Mouse (Mus musculus): ENCODE results near the gene Fam166a. TPM values are rescaled to one million over a fixed set of nuclear protein-coding genes. Genes with fewer than 3 reads are reported as not detected.

The Fam166a gene
- total RNA-seq (2021): not detected
- long read RNA-seq, partial matches to known transcripts: 0 of 1 reads
- long read RNA-seq, other reads (novel, unspliced or antisense): 1 of 1 reads

- no peak for DNase-seq (ENCODE audit: low spot score in 2 of 2)
These were observed at the start of gene Fam166a for GRCm38 (mm10) chr2:25218445-25218844. Gene Fam166a (plus strand): TSS chr2:25218745.

GRCm38 (mm10) chr2:25169778-25170177 is 48.8 kb upstream of the Fam166a start:
- DNase-seq (ENCODE audit: low spot score in 2 of 2): no peak

GRCm38 (mm10) chr2:25170326-25171100 is 48.0 kb upstream of the Fam166a start:
- DNase-seq (ENCODE audit: low spot score in 2 of 2): peak in 1 of 2 experiments; percentile 5

- peak in 1 of 2 experiments; percentile 5 for DNase-seq (ENCODE audit: low spot score in 2 of 2)
These were observed 47.3 kb upstream of the Fam166a start for GRCm38 (mm10) chr2:25171101-25171768.

- peak; percentile 31 to 44 for DNase-seq (ENCODE audit: low spot score in 2 of 2)
These were observed 46.8 kb upstream of the Fam166a start for GRCm38 (mm10) chr2:25171769-25172153.

GRCm38 (mm10) chr2:25172629-25173028 is 45.9 kb upstream of the Fam166a start:
- peak in 1 of 2 experiments; percentile 9 for DNase-seq (ENCODE audit: low spot score in 2 of 2)

- no peak for DNase-seq (ENCODE audit: low spot score in 2 of 2)
These were observed 44.7 kb upstream of the Fam166a start for GRCm38 (mm10) chr2:25173821-25174220.

GRCm38 (mm10) chr2:25174866-25175689 is 43.5 kb upstream of the Fam166a start:
- DNase-seq (ENCODE audit: low spot score in 2 of 2): no peak

GRCm38 (mm10) chr2:25175690-25176078 is 42.9 kb upstream of the Fam166a start:
- no peak for DNase-seq (ENCODE audit: low spot score in 2 of 2)

GRCm38 (mm10) chr2:25176573-25176972 is 42.0 kb upstream of the Fam166a start:
- peak in 1 of 2 experiments; percentile 12 for DNase-seq (ENCODE audit: low spot score in 2 of 2)

GRCm38 (mm10) chr2:25177076-25177475 is 41.5 kb upstream of the Fam166a start:
- DNase-seq (ENCODE audit: low spot score in 2 of 2): no peak

GRCm38 (mm10) chr2:25177685-25178084 is 40.9 kb upstream of the Fam166a start:
- DNase-seq (ENCODE audit: low spot score in 2 of 2): peak; percentile 62 to 75

GRCm38 (mm10) chr2:25178285-25178972 is 40.1 kb upstream of the Fam166a start:
- DNase-seq (ENCODE audit: low spot score in 2 of 2): peak; percentile 59 to 69

- DNase-seq (ENCODE audit: low spot score in 2 of 2): peak in 1 of 2 experiments; percentile 10
These were observed 38.9 kb upstream of the Fam166a start for GRCm38 (mm10) chr2:25179566-25180217.

- DNase-seq (ENCODE audit: low spot score in 2 of 2): peak; percentile 97 to 98
These were observed 38.1 kb upstream of the Fam166a start, which contains the start of gene Nrarp for GRCm38 (mm10) chr2:25180478-25180903. Gene Nrarp (plus strand): TSS chr2:25180758.

- peak; percentile 58 to 68 for DNase-seq (ENCODE audit: low spot score in 2 of 2)
These were observed 37.3 kb upstream of the Fam166a start for GRCm38 (mm10) chr2:25180973-25181890.

GRCm38 (mm10) chr2:25181891-25182397 is 36.6 kb upstream of the Fam166a start:
- DNase-seq (ENCODE audit: low spot score in 2 of 2): no peak

- DNase-seq (ENCODE audit: low spot score in 2 of 2): no peak
These were observed 35.9 kb upstream of the Fam166a start for GRCm38 (mm10) chr2:25182664-25183063.

- no peak for DNase-seq (ENCODE audit: low spot score in 2 of 2)
These were observed 35.2 kb upstream of the Fam166a start for GRCm38 (mm10) chr2:25183336-25183735.

Data from layer of hippocampus, postnatal 10 days (tissue).